Mouse (Mus musculus) heart, adult 2 months (tissue): ENCODE results near the gene Klhdc10.

ENCODE experiments used
- EP300 ChIP-seq: fragments of 200-500 bp; IDR thresholded peaks from 2 replicates; pipeline ENCODE4 v1.6.1; 2011; ENCODE audit warnings: low read depth, low read length, control low read depth; ENCODE audit not compliant: insufficient read depth
- POLR2A ChIP-seq: fragments of 200-500 bp; IDR thresholded peaks from 2 replicates; pipeline ENCODE4 v1.6.1; 2011; ENCODE audit warnings: mild to moderate bottlenecking, low read depth, low read length, control low read depth; ENCODE audit not compliant: insufficient read depth

DNA sequence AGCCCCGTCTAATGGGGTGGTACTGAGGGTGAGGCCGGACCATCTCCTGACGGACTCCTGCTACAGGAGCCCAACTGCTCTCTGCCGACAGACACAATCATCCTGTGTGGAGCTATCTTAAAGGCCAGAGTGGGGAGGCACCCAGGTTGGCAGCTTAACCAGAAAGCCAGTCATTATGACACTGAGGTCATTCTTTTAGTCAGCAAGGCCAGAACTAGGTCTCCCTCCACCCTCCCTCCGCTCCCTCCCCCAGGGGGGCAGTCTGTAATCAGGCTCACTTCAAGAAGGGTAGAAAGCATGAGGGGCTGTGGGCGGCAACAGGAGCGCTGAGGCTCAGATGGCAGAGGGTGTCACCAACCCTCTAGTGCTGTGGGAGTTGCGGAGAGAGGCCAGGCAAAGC is 48.0 kb upstream of the Klhdc10 start:
- TF ChIP-seq POLR2A (no peak), EP300 (no peak)
